Mouse (Mus musculus) kidney, postnatal 36 days (tissue): ENCODE data around the gene Vars.
A peak's percentile ranks its signal among the peaks of the same experiment; 100 is the strongest.
"Not testable (repeated sequence)": the region's sequence is repeated elsewhere in the genome, so short reads cannot be mapped to it uniquely, and the experiment has no call there.

Experiments used
- DNase-seq, 2 experiments: peaks; one replicate each; pipeline ENCODE4 v3.0.0; 2021 to 2022; ENCODE audit warnings: mixed read lengths in 2 of 2

The Vars gene

GRCm38 (mm10) chr17:35026206-35026605 is 25.4 kb downstream of the Vars start:
- no peak for DNase-seq

GRCm38 (mm10) chr17:35027277-35028068 is 26.7 kb downstream of the Vars start, which contains the start of gene Sapcd1:
Gene Sapcd1, minus strand, starts transcription at chr17:35028016.
- DNase-seq, result no peak

- DNase-seq, result no peak
Measured at GRCm38 (mm10) chr17:35028315-35028714, 27.5 kb downstream of the Vars start.

- peak in 1 of 2 experiments; percentile 56 for DNase-seq
Measured at GRCm38 (mm10) chr17:35029691-35030532, 29.1 kb downstream of the Vars start.

- no peak for DNase-seq
Measured at GRCm38 (mm10) chr17:35031272-35031671, 30.5 kb downstream of the Vars start.

- DNase-seq, result no peak
Measured at GRCm38 (mm10) chr17:35031880-35032279, 31.1 kb downstream of the Vars start.

GRCm38 (mm10) chr17:35032323-35032870 is 31.6 kb downstream of the Vars start:
- DNase-seq, result no peak

- not testable (repeated sequence) for DNase-seq
Measured at GRCm38 (mm10) chr17:35033703-35034102, 32.9 kb downstream of the Vars start.

- DNase-seq, result no peak
Measured at GRCm38 (mm10) chr17:35034896-35035295, 34.1 kb downstream of the Vars start.

- DNase-seq, result no peak
Measured at GRCm38 (mm10) chr17:35039121-35039873, 38.5 kb downstream of the Vars start.

GRCm38 (mm10) chr17:35043794-35044193 is 43.0 kb downstream of the Vars start:
- DNase-seq, result no peak

- DNase-seq, result no peak
Measured at GRCm38 (mm10) chr17:35044904-35045806, 44.4 kb downstream of the Vars start.

GRCm38 (mm10) chr17:35045807-35046680 is 45.3 kb downstream of the Vars start:
- DNase-seq, result no peak

GRCm38 (mm10) chr17:35046681-35047455 is 46.1 kb downstream of the Vars start, which contains the start of gene Msh5:
Gene Msh5, minus strand, starts transcription at chr17:35046745.
- DNase-seq, result peak; percentile 98

- peak; percentile 67 to 89 for DNase-seq
Measured at GRCm38 (mm10) chr17:35047688-35048087, 46.9 kb downstream of the Vars start.

- DNase-seq, result peak; percentile 33 to 42
Measured at GRCm38 (mm10) chr17:35048149-35048931, 47.6 kb downstream of the Vars start.

GRCm38 (mm10) chr17:35048932-35049440 is 48.2 kb downstream of the Vars start:
- DNase-seq, result peak in 1 of 2 experiments; percentile 13

- DNase-seq, result peak; percentile 54 to 74
Measured at GRCm38 (mm10) chr17:35049561-35050016, 48.8 kb downstream of the Vars start, which contains the start of gene Clic1. Gene Clic1, plus strand, starts transcription at chr17:35049966.
